Mouse (Mus musculus) heart, embryonic 12.5 days (tissue): ENCODE data around the gene Sin3a. TPM values are rescaled to one million over a fixed set of nuclear protein-coding genes. Genes with fewer than 3 reads are reported as not detected.

Experiments used
- ATAC-seq: fragments of 200-750 bp; cut with Nextera tagmentation; 2 replicates; pipeline ENCODE4 v1.8.0; 2017; ENCODE audit warnings: moderate TSS enrichment, moderate library complexity; ENCODE audit not compliant: insufficient number of reproducible peaks, low FRiP score
- H3K27ac ChIP-seq: fragments of 300-500 bp; sonication (generic); 2 replicates; pipeline ENCODE4 v1.5.1; 2016; ENCODE audit warnings: mild to moderate bottlenecking, moderate library complexity; ENCODE audit not compliant: poor library complexity, severe bottlenecking
- H3K27me3 ChIP-seq: fragments of 300-500 bp; sonication (generic); replicated peaks from 2 replicates; pipeline ENCODE4 v1.6.1; 2016; ENCODE audit warnings: mild to moderate bottlenecking, moderate library complexity
- H3K36me3 ChIP-seq: fragments of 300-500 bp; sonication (generic); 2 replicates; pipeline ENCODE4 v1.6.1; 2016; ENCODE audit warnings: mild to moderate bottlenecking, moderate library complexity
- H3K4me1 ChIP-seq: fragments of 300-500 bp; sonication (generic); replicated peaks from 2 replicates; pipeline ENCODE4 v1.6.1; 2016; ENCODE audit warnings: mild to moderate bottlenecking
- H3K4me2 ChIP-seq: fragments of 300-500 bp; sonication (generic); 2 replicates; pipeline ENCODE4 v1.6.1; 2016; ENCODE audit warnings: mild to moderate bottlenecking, moderate library complexity
- H3K4me3 ChIP-seq: fragments of 300-500 bp; sonication (generic); 2 replicates; pipeline ENCODE4 v1.5.1; 2016; ENCODE audit warnings: mild to moderate bottlenecking
- H3K9ac ChIP-seq: fragments of 300-500 bp; sonication (generic); 2 replicates; pipeline ENCODE4 v1.6.1; 2016; ENCODE audit warnings: mild to moderate bottlenecking, moderate library complexity
- H3K9me3 ChIP-seq: fragments of 300-500 bp; sonication (generic); replicated peaks from 2 replicates; pipeline ENCODE4 v1.6.1; 2016; ENCODE audit warnings: mild to moderate bottlenecking, moderate library complexity
- WGBS: fragments of 180-500 bp; shearing (Covaris S2); methylation state at CpG from one replicate; pipeline ENCODE4 v1.1.7; 2016; 5-methylcytosine and 5-hydroxymethylcytosine counted together
- polyA plus RNA-seq: library from polyadenylated mRNA; unstranded; fragments of >200 nt; fragmentation: Nextera tagmentation; extraction: Ambion mirVana; gene quantifications from 2 replicates; pipeline ENCODE4 v1.2.1, GENCODE M21; 2016

Sin3a gene
- polyA plus RNA-seq, 1 experiment from 2014 or later: 29.6 TPM

DNA sequence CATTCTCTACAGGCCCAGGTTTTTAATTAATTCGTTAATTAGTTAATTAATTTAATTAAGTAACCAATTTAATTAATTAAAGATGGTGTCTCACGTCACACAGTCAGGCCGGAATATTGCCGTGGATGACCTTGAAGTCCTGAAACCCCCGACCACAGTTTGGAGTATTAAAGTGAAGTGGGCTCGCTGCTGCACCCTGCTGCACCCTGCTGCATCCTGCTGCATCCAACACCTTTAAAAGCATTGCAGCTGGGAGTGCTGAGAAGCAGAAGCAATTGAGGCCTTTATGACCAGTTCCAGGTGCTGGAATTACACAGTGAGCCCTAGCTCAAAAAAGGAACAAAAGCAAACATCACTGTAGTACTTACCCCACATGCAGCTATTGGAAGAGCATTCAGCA is 80.5 kb downstream of the Sin3a start:
- WGBS: 50% methylated on average over 6 of the region's 6 CpGs
- Histone ChIP-seq H3K9me3 (no peaks in the 10 kb centered on the region), H3K27ac (no peak overlapping the region), H3K27me3 (no peaks in the 10 kb centered on the region), H3K4me2 (no peak overlapping the region), H3K36me3 (peaks cover 21% of the 10 kb centered on the region), H3K9ac (no peak overlapping the region), H3K4me3 (no peak overlapping the region), H3K4me1 (peaks cover 15% of the 10 kb centered on the region)
- no peak for ATAC-seq

DNA sequence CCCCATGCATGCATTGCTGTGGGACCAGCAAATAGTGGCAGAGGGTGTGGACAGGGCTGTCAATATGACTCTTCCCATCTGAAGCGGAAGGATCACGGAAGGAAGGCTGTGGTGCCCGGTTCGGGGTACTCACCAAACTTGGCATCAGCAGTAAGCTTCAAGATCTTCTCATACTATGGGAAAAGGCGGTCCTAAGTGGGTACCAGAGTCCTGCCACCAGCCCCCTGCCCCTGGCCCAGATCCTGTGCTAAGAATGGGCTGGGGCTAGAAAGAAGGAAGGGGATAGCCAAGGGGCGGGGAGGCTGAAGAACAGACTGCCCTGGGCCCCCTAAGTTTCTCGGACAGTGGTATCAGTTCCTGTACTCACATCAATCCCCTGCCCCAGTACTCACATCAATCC is 84.5 kb downstream of the Sin3a start:
- no peak for ATAC-seq
- H3K9ac ChIP-seq: no peak overlapping the region
- no peak overlapping the region for H3K4me2 ChIP-seq
- 0 out of 2 replicates have a peak, but pooled peaks cover 4% of the 10 kb centered on the region for H3K27me3 ChIP-seq
- peaks cover 21% of the 10 kb centered on the region for H3K36me3 ChIP-seq
- H3K4me3 ChIP-seq: no peak overlapping the region
- H3K9me3 ChIP-seq: no peaks in the 10 kb centered on the region
- H3K4me1 ChIP-seq: peaks cover 14% of the 10 kb centered on the region
- 91% methylated on average over 7 of the region's 7 CpGs for WGBS
- no peak overlapping the region for H3K27ac ChIP-seq

DNA sequence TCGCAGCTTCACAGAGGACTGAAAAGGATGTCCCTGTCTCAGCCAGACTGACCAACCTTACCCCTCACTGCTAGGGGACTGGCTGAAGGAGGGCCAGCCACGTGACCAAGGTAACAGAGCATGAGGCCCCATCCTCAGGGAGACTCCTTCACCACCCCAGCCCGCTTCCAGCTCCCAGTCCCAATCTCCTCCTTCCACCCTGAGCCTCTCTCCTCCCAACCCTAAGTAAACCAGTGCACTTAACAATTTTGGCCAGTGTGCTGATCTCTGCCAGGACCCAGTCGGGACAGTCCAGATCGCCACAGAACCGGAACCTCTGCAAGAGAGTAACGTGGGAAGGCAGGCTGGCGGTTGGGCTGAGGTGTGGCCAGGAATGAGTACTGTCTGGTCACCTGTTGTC is 85.0 kb downstream of the Sin3a start:
- H3K4me2 ChIP-seq: no peak overlapping the region
- no peak overlapping the region for H3K27ac ChIP-seq
- no peak for ATAC-seq
- no peak overlapping the region for H3K4me3 ChIP-seq
- H3K27me3 ChIP-seq: 0 out of 2 replicates have a peak, but pooled peaks cover 4% of the 10 kb centered on the region
- no peaks in the 10 kb centered on the region for H3K9me3 ChIP-seq
- WGBS: 80% methylated on average over 8 of the region's 8 CpGs
- peaks cover 21% of the 10 kb centered on the region for H3K36me3 ChIP-seq
- no peak overlapping the region for H3K9ac ChIP-seq
- peaks cover 14% of the 10 kb centered on the region for H3K4me1 ChIP-seq

DNA sequence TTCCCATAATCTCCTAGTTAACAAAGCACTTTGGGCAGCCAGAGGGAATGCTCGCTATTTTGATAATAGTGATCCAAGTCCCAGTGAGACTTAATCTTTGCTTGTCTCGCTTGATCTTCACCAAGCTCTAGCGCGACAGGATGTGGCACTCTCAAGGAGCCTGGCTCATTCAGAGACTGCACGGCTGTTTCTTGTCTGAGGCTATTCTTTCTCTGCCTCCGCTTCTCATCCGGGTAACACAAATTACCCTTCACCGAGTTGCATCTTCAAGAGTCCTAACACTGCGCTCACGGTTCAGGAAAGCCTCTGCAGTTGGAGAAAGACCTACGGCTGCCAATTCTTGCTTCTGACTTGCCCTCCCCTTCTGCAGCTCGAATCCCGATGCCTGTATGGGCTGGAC is 85.7 kb downstream of the Sin3a start:
- no peaks in the 10 kb centered on the region for H3K9me3 ChIP-seq
- H3K27ac ChIP-seq: no peak overlapping the region
- H3K9ac ChIP-seq: peak overlapping the region; percentile 68
- peaks cover 21% of the 10 kb centered on the region for H3K36me3 ChIP-seq
- H3K4me2 ChIP-seq: peak overlapping the region; percentile 96
- 0 out of 2 replicates have a peak, but pooled peaks cover 4% of the 10 kb centered on the region for H3K27me3 ChIP-seq
- H3K4me3 ChIP-seq: peak overlapping the region; percentile 67
- WGBS: 24% methylated on average over 13 of the region's 13 CpGs
- peaks cover 14% of the 10 kb centered on the region for H3K4me1 ChIP-seq
- no peak for ATAC-seq

DNA sequence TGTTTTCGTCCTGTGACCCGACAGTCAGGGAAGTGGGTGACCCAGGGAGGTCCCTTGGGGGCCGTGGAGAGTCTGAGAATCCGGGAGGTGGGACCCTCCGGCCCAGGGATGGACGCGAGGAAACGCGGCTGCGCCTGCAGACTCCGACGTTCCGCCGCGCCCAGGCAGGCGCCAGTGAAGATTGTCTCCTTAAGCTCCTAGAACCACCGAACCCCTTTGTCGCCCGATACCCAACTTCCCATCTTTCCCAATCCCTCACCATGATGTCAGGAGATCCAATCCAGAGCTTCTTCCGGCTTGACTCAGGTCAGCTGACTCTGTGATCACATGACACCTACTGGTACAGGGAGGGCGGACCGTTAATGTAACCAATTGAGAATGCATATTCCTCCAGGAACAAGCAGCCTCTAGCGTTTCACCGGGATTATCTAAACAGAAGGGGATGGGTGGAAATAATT is 86.2 kb downstream of the Sin3a start, which contains the start of gene Commd4:
Commd4 (minus strand) TSS at position 319 of the 458 bp plus-strand sequence.
- Histone ChIP-seq H3K36me3 (peaks cover 21% of the 10 kb centered on the region), H3K27me3 (0 out of 2 replicates have a peak, but pooled peaks cover 4% of the 10 kb centered on the region), H3K9ac (peak within 1 kb of the TSS; percentile 68), H3K4me2 (peak within 1 kb of the TSS; percentile 96), H3K4me3 (peak within 1 kb of the TSS; percentile 67), H3K4me1 (peaks cover 14% of the 10 kb centered on the region), H3K9me3 (no peaks in the 10 kb centered on the region), H3K27ac (no peak within 1 kb of the TSS)
- ATAC-seq: peak; percentile 85
- WGBS: under 1% methylated on average over 24 of the region's 24 CpGs

DNA sequence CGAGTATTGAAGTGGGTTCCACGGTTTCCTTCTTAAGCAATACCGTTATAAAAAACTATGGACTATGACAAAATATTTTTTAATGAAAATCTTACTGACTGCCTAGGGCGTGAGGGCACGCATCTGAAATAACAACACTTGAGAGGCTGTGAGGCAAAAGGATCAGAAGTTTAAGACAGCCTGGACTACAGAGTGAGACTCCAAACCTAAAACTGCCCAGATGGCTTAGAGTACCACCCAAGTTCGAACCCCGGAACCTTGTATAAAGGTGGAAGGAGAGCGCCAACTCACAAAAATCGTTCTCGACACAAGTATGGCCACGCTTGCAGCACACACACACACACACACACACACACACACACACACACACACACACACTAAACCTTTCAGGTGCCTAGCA is 86.7 kb downstream of the Sin3a start:
- H3K9ac ChIP-seq: peak overlapping the region; percentile 68; the same call in 1 of the 2 replicates

DNA sequence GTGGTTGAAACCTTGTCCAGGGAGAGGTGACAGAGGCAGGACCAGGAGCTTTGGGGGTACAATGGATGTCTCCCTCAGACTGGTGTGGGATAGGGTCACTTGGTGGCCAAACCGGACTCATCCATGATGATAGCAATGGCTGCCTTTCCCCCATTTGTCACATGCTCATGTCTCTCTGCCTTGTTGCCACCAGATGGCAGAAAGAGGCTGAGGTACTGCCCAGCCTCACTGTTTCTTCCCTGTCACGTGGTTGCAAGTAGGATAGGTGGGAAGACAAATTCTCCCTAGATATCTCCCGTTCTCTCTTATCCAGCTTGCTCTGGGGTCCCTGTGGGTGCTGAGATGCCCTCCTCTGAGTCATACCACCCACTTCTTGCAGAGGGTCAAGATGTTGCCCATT is 90.7 kb downstream of the Sin3a start:
- WGBS: 7% methylated on average over 3 of the region's 3 CpGs
- Histone ChIP-seq H3K9ac (no peak overlapping the region), H3K4me3 (no peak overlapping the region), H3K36me3 (no peaks in the 10 kb centered on the region), H3K4me1 (peaks cover 6% of the 10 kb centered on the region), H3K27me3 (0 out of 2 replicates have a peak, but pooled peaks cover 4% of the 10 kb centered on the region), H3K9me3 (no peaks in the 10 kb centered on the region), H3K27ac (no peak overlapping the region), H3K4me2 (no peak overlapping the region)
- no peak for ATAC-seq

More for the DNA sequence above, 86.7 kb downstream of the Sin3a start:
- Histone ChIP-seq H3K4me3 (peak overlapping the region; percentile 67), H3K27ac (no peak overlapping the region), H3K4me2 (peak overlapping the region; percentile 96), H3K4me1 (peaks cover 14% of the 10 kb centered on the region), H3K36me3 (peaks cover 21% of the 10 kb centered on the region), H3K9me3 (no peaks in the 10 kb centered on the region), H3K27me3 (0 out of 2 replicates have a peak, but pooled peaks cover 4% of the 10 kb centered on the region)
- ATAC-seq: no peak
- WGBS: 40% methylated on average over 11 of the region's 11 CpGs

DNA sequence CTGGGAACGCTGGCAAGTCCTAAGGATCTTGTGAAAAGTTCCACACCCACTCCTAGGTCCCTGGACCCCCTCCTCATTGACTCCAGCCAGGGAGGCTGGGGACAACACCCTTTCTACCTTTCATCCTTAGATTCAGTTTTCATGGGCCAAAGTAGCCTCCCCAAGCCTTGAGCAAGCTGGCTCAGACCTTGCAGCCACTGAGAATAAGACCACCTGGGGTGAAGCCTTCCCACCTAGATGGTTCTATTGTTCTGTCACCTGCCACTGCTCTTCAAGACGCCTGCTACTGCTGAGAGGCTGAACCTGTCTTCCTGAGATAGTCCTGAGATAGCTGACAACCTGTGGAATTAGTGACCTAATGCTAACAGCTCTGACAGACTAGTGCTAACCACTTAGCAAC is 91.3 kb downstream of the Sin3a start:
- Histone ChIP-seq H3K4me3 (no peak overlapping the region), H3K27ac (no peak overlapping the region), H3K9me3 (no peaks in the 10 kb centered on the region), H3K4me1 (0 out of 2 replicates have a peak, but pooled peaks cover 3% of the 10 kb centered on the region), H3K27me3 (0 out of 2 replicates have a peak, but pooled peaks cover 4% of the 10 kb centered on the region), H3K9ac (no peak overlapping the region), H3K36me3 (no peaks in the 10 kb centered on the region), H3K4me2 (no peak overlapping the region)
- WGBS: 43% methylated on average over 2 of the region's 2 CpGs
- ATAC-seq: no peak

DNA sequence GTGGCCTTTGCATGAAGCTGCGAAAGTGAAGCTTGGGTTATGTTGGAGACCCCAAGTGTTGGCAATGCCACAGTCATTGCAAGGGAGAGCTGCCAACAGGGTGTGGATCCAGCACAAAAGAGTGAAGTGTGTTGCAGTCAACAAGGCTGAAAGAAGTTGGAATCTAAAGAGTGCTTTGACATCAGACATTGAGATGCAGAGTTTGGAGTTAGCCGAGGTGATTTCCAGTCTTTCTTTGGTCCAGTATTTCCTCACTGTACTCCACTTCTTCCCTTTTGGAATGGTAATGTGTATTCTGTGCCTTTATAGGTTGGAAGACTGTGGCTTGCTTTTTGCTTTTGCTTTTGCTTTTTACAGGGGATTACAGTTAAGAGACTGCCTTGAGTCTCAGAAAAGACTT is 94.3 kb downstream of the Sin3a start:
- H3K27ac ChIP-seq: no peak overlapping the region
- no peaks in the 10 kb centered on the region for H3K4me1 ChIP-seq
- H3K27me3 ChIP-seq: no peaks in the 10 kb centered on the region
- no peak for ATAC-seq
- H3K9me3 ChIP-seq: no peaks in the 10 kb centered on the region
- H3K4me2 ChIP-seq: no peak overlapping the region
- H3K9ac ChIP-seq: no peak overlapping the region
- H3K4me3 ChIP-seq: no peak overlapping the region
- no peaks in the 10 kb centered on the region for H3K36me3 ChIP-seq
- WGBS: 81% methylated on average over 2 of the region's 2 CpGs

DNA sequence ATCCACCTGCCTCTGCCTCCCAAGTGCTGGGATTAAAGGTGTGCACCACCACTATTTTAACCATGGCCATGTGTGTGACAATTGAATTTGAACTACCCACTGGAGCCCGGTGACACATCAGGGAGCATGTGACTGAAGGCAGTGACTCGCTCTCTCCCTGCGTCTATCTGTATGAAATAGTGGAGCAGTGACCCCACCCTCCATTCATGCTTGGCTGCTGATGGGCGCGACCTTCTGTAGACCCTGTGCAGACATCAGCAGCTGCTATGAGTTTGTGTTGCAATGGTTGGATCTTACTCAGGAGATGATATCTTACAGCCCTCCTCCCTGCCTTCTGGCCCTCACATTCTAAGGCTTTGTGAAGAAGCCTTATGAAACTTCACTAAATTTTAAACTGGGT is 96.6 kb downstream of the Sin3a start:
- no peak for ATAC-seq
- Histone ChIP-seq H3K9ac (no peak overlapping the region), H3K4me1 (no peaks in the 10 kb centered on the region), H3K4me3 (no peak overlapping the region), H3K4me2 (no peak overlapping the region), H3K27me3 (no peaks in the 10 kb centered on the region), H3K27ac (no peak overlapping the region), H3K36me3 (no peaks in the 10 kb centered on the region), H3K9me3 (no peaks in the 10 kb centered on the region)
- 72% methylated on average over 5 of the region's 5 CpGs for WGBS
